Mouse (Mus musculus) forebrain, embryonic 16.5 days (tissue): ENCODE data around the gene Pth1r. TPM values are rescaled to one million over a fixed set of nuclear protein-coding genes. Genes with fewer than 3 reads are reported as not detected.
A peak's percentile ranks its signal among the peaks of the same experiment; 100 is the strongest.
"Not testable (repeated sequence)": the region's sequence is repeated elsewhere in the genome, so short reads cannot be mapped to it uniquely, and the experiment has no call there.

Experiments
- ATAC-seq: fragments of 200-750 bp; cut with Nextera tagmentation; 2 replicates; pipeline ENCODE4 v1.8.0; 2017; ENCODE audit warnings: mild to moderate bottlenecking, moderate library complexity
- H3K27ac ChIP-seq: fragments of 300-500 bp; sonication (generic); 2 replicates; pipeline ENCODE4 v1.5.1; 2014; ENCODE audit warnings: low read length, control low read depth
- H3K27me3 ChIP-seq: fragments of 300-500 bp; sonication (generic); replicated peaks from 2 replicates; pipeline ENCODE4 v1.6.1; 2014; ENCODE audit warnings: low read length; ENCODE audit not compliant: control insufficient read depth, insufficient read depth
- H3K36me3 ChIP-seq: fragments of 300-500 bp; sonication (generic); 2 replicates; pipeline ENCODE4 v1.6.1; 2014; ENCODE audit not compliant: control insufficient read depth, insufficient read depth
- H3K4me1 ChIP-seq: fragments of 300-500 bp; sonication (generic); replicated peaks from 2 replicates; pipeline ENCODE4 v1.6.1; 2014; ENCODE audit warnings: low read length; ENCODE audit not compliant: control insufficient read depth, insufficient read depth
- H3K4me2 ChIP-seq: fragments of 300-500 bp; sonication (generic); 2 replicates; pipeline ENCODE4 v1.6.1; 2014; ENCODE audit warnings: mild to moderate bottlenecking, low read length, control low read depth
- H3K4me3 ChIP-seq: fragments of 300-500 bp; sonication (generic); replicated peaks from 2 replicates; pipeline ENCODE4 v1.5.1; 2014; ENCODE audit warnings: mild to moderate bottlenecking, low read length, control low read depth
- H3K9ac ChIP-seq: fragments of 300-500 bp; sonication (generic); replicated peaks from 2 replicates; pipeline ENCODE4 v1.6.1; 2014; ENCODE audit warnings: low read depth, low read length, control low read depth
- H3K9me3 ChIP-seq: fragments of 300-500 bp; sonication (generic); 2 replicates; pipeline ENCODE4 v1.6.1; 2016; ENCODE audit warnings: low read length; ENCODE audit not compliant: control insufficient read depth
- WGBS: fragments of 180-500 bp; shearing (Covaris S2); extraction: QIAGEN DNeasy Blood & Tissue Kit; methylation state at CpG from one replicate; pipeline ENCODE4 v1.1.7; 2014; 5-methylcytosine and 5-hydroxymethylcytosine counted together
- polyA plus RNA-seq: library from polyadenylated mRNA; unstranded; fragments of >200 nt; fragmentation: Nextera tagmentation; extraction: Ambion mirVana; gene quantifications from 2 replicates; pipeline ENCODE4 v1.2.1, GENCODE M21; 2015

Pth1r gene
- polyA plus RNA-seq, 1 experiment from 2014 or later: 6.4 TPM

DNA sequence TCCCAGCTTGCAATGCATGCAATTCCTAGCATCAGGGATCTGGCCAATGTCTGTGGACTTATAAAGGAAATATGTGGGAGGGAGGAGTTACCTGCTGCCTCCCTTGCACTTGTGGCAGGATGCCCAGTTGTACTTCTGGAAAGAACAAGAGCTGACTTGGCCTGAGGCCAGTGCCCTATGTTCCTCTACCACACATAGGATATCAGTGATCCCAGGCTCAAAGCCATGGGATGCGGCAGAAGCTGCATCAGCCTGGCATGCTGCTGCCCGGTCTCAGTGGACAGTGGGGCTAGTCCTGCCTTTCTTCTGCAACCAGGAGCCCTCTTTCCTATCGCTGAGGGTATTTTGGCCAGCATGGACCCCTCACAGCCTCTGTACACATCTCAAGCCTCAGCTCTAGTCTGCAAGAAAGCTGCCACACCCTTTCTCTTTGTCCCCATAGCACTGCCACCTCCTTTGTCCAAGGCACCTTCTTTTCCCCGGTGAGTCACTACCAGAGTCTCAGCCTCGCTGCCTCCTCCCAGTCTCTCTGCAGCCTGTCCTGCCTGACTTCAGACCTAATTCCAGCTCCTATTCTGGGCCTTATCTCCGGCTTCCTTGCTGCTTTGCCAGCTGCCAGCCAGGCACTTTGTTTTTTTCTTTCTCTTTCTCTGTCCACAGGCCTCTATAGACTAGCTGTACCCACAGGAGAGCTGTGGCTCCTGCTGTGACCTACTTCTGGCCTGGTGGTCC lies 62.7 kb downstream of the Pth1r start:
- no peaks in the 10 kb centered on the region for H3K9me3 ChIP-seq
- 29% methylated on average over 6 of the region's 6 CpGs for WGBS
- no peak overlapping the region for H3K4me3 ChIP-seq
- peak overlapping the region; percentile 35 for H3K9ac ChIP-seq
- peaks cover 23% of the 10 kb centered on the region for H3K4me1 ChIP-seq
- H3K27ac ChIP-seq: peak overlapping the region; percentile 64
- peak; percentile 22; the same call in 1 of the 2 replicates for ATAC-seq
- H3K4me2 ChIP-seq: no peak overlapping the region
- no peaks in the 10 kb centered on the region for H3K36me3 ChIP-seq
- no peaks in the 10 kb centered on the region for H3K27me3 ChIP-seq

DNA sequence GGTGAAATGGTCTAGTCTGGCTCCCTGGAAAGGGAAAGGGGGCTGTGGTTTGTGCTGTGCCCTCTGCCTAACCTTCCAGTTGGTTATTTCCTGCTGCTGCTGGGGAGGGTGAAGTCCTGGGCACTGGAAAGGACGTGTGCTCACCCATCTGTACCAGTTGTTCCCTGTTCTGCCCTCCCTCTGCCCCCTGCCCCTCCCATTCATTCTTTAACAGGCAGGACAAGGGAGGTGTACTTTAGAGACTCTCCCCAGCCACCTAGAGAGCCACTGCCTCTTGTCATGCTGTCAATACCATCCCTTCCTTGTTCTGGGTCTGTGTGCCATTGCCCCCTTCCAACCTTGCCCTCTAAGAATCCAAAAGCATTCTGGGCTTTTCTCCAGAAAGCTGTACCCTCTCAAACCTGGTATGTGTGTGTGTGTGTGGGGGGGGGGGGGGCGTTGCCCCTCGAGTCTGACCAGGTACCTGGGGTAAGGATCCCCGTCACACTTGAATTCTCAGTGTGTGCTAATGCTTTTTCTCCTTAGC lies 63.3 kb downstream of the Pth1r start:
- ATAC-seq: no peak
- H3K9ac ChIP-seq: no peak overlapping the region; the same call in 1 of the 2 replicates
- no peaks in the 10 kb centered on the region for H3K36me3 ChIP-seq
- H3K9me3 ChIP-seq: no peaks in the 10 kb centered on the region
- H3K27me3 ChIP-seq: no peaks in the 10 kb centered on the region
- no peak overlapping the region for H3K4me3 ChIP-seq
- H3K27ac ChIP-seq: peak overlapping the region; percentile 64; the same call in 1 of the 2 replicates
- H3K4me2 ChIP-seq: no peak overlapping the region
- H3K4me1 ChIP-seq: peaks cover 23% of the 10 kb centered on the region
- WGBS: 26% methylated on average over 4 of the region's 4 CpGs

DNA sequence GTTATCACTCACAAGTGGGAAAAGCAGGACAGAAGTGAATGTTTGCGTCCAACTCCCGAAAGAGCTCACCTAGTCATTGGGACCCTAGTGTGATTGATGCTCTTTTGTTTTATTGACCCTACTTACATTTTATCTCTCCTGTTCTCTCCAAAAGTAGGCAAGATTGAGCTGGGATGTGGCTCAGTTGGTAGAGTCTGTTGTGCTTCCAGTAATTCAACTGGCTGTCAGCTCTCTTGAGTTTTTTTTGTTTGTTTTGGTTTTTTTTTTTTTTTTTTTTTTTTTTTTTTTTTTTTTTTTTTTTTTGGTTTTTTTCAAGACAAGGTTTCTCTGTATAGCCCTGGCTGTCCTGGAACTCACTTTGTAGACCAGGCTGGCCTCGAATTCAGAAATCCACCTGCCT lies 64.2 kb downstream of the Pth1r start:
- not testable (repeated sequence) for H3K36me3 ChIP-seq, H3K4me3 ChIP-seq, H3K9me3 ChIP-seq, ATAC-seq, H3K27ac ChIP-seq, H3K27me3 ChIP-seq, H3K4me2 ChIP-seq, H3K9ac ChIP-seq
- 95% methylated on average over 2 of the region's 3 CpGs for WGBS
- peaks cover 23% of the 10 kb centered on the region for H3K4me1 ChIP-seq

DNA sequence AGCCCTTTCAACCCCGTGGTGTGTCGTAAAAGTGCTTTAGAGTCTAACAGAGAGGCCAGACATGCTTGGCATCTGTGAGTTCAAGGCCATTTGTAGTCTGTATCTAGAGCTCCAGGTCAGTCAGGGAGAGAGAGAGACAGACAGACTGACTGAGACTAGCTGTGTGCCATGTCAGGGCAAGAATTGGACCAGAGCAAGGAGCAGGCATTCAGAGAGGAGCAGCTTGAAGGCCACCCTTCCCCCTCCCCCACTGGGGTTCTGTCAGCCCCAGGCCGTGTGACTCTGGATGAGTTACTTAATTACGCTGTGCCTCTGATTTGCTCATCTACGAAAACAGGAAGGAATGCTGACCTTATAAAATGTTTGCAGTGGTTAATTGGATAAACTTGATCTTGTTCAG lies 64.7 kb downstream of the Pth1r start:
- 39% methylated on average over 5 of the region's 5 CpGs for WGBS
- H3K4me3 ChIP-seq: no peak overlapping the region
- H3K27ac ChIP-seq: peak overlapping the region; percentile 29; the same call in 1 of the 2 replicates
- ATAC-seq: 0 out of 2 replicates have a peak, but pooled peaks have one; percentile 6
- no peaks in the 10 kb centered on the region for H3K27me3 ChIP-seq
- peaks cover 23% of the 10 kb centered on the region for H3K4me1 ChIP-seq
- H3K9ac ChIP-seq: no peak overlapping the region
- no peak overlapping the region for H3K4me2 ChIP-seq
- no peaks in the 10 kb centered on the region for H3K36me3 ChIP-seq
- H3K9me3 ChIP-seq: no peaks in the 10 kb centered on the region

DNA sequence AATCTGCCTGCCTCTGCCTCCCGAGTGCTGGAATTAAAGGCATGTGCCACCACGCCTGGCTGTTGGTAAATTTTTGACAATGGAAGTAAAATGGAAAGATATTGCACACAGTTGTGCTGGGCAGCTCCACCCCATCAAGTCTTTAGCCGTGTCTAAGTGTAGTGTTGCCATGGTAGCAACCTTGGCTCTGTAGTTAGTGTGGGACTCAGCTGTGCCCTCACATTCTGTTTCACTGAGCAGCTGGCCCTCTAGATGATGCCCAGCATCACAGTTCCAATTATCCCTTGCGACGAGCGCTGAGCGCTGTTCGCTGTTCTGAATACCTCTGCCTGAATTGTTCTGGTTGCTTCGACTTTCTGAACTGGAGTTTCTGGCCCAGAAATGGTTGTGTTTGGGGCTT lies 65.1 kb downstream of the Pth1r start:
- Histone ChIP-seq H3K4me2 (no peak overlapping the region), H3K9me3 (no peaks in the 10 kb centered on the region), H3K27me3 (no peaks in the 10 kb centered on the region), H3K4me3 (no peak overlapping the region), H3K36me3 (no peaks in the 10 kb centered on the region), H3K4me1 (peaks cover 23% of the 10 kb centered on the region), H3K27ac (peak overlapping the region; percentile 49; the same call in 1 of the 2 replicates), H3K9ac (no peak overlapping the region)
- ATAC-seq: peak; percentile 83
- 31% methylated on average over 9 of the region's 9 CpGs for WGBS

DNA sequence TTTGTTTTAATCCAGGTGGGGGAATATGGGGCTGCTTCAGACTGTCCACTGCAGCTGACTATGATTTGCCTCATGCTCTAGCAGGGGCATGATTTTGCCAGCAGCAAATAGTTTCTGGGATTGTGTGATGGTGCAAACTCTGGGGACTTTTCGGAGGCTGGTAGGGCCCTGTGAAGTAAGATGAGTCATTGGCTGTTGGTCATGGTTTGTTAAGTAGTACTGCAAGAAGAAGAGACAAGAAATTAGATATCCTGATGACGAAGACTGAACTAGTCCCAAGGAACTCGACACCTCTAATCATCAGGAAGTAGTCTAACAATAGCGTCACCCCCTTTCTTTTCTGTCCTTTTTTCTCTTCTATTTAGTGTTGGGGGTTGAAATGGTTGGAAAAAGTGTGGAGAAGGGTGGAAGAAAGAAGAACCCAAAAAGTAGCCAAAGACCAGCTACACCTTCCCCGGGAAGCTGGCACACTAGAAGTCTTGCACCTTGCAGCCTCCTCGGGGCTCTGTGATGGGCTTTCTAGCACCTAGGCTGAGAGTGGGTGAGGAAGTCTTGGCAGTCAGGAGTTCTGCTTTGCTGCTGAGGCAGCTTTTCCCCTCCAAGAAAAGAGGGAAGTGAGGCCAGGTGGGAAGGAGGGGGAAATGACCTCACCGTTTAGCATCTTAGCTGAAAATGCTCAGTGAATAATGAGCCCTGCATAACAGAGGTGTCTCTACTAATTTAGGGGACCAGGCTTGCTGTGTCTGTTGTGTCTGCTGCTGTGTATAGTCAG lies 66.0 kb downstream of the Pth1r start:
- peaks cover 23% of the 10 kb centered on the region for H3K4me1 ChIP-seq
- no peak overlapping the region for H3K9ac ChIP-seq
- H3K27ac ChIP-seq: no peak overlapping the region
- no peak overlapping the region for H3K4me3 ChIP-seq
- H3K9me3 ChIP-seq: no peaks in the 10 kb centered on the region
- no peak for ATAC-seq
- H3K27me3 ChIP-seq: no peaks in the 10 kb centered on the region
- no peaks in the 10 kb centered on the region for H3K36me3 ChIP-seq
- 73% methylated on average over 7 of the region's 7 CpGs for WGBS
- no peak overlapping the region for H3K4me2 ChIP-seq

DNA sequence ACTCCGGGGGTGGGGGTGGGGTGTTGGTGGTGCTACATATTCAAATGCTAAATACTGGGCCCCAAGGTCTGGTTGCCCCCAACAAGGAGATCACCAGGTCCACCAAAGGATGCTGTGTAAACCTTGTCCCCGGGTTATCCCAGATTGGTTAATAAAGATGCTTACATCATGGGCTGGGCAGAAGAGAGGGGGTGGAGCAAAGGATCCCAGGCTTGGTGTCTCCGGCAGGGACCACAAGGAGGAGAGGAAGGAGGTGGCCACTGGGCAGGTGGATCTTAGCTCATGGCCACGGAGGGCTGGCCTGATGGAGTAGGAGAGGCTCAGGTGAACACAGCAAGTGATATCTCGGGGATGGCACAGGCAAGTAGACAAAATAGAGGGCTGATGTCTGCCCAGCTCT lies 68.1 kb downstream of the Pth1r start:
- ATAC-seq: no peak
- Histone ChIP-seq H3K27ac (no peak overlapping the region), H3K9ac (no peak overlapping the region), H3K4me3 (no peak overlapping the region), H3K4me2 (no peak overlapping the region), H3K27me3 (no peaks in the 10 kb centered on the region), H3K9me3 (no peaks in the 10 kb centered on the region), H3K36me3 (no peaks in the 10 kb centered on the region), H3K4me1 (peaks cover 16% of the 10 kb centered on the region)
- 68% methylated on average over 5 of the region's 5 CpGs for WGBS

DNA sequence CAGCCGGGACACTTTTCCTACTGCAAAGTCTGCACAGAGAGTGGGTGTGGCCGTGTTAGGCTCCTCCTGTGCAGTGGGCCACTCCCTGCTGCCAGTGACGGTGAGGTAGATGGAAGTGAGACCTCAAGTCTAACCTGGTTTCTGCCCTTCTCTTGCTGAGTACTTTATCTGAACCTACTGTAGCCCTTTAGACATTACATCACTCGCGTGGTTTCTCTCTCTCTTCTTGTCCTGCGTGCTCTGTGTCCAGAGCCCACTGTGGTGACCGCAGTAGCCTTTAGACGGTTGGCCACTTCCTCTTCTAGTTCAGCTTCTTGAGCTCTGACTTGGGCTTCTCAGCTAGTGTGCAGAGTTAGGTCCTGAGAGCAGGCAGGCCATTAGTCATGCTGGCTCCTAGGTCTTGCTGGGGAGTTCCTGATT lies 70.4 kb downstream of the Pth1r start:
- 90% methylated on average over 8 of the region's 8 CpGs for WGBS
- no peaks in the 10 kb centered on the region for H3K36me3 ChIP-seq
- H3K9me3 ChIP-seq: no peaks in the 10 kb centered on the region
- no peak for ATAC-seq
- H3K4me1 ChIP-seq: peaks cover 8% of the 10 kb centered on the region
- H3K4me3 ChIP-seq: no peak overlapping the region
- H3K9ac ChIP-seq: no peak overlapping the region
- H3K4me2 ChIP-seq: no peak overlapping the region
- H3K27me3 ChIP-seq: no peaks in the 10 kb centered on the region
- no peak overlapping the region for H3K27ac ChIP-seq

DNA sequence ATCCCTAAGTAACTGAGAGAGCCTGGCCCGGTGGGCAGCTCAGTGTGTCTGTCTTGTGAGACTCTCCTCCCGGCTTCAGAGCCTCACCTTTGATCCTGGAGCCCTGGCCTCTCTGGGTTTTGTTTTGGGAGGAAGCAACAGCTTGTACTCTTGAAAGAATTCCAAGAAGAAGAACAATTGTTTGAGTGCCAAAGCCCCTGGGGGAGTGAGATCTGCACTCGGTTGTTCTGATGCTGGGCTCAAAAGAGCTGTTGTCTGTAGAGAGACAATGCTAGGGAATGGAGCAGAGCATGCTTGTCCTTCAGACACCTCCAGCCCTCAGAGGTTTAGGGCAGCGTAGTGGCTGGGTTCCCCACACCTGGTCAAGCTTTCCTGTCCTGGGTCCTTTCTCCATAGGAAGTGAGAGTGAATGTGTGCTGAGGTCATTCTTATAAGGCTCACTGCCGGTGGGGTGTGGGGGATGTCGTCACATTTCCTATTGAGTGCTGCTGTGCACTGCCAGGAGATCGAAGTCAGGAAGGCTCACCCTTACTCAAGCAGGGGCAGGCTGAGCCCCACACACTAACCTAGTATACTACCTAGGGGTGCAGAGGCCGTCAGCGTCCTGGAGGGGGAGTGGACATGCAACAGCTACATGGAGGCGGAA lies 73.7 kb downstream of the Pth1r start:
- H3K4me3 ChIP-seq: no peak overlapping the region
- no peaks in the 10 kb centered on the region for H3K36me3 ChIP-seq
- 46% methylated on average over 10 of the region's 10 CpGs for WGBS
- no peaks in the 10 kb centered on the region for H3K27me3 ChIP-seq
- H3K9ac ChIP-seq: no peak overlapping the region
- peaks cover 8% of the 10 kb centered on the region for H3K4me1 ChIP-seq
- H3K9me3 ChIP-seq: no peaks in the 10 kb centered on the region
- no peak overlapping the region for H3K27ac ChIP-seq
- no peak for ATAC-seq
- no peak overlapping the region for H3K4me2 ChIP-seq
